Mouse (Mus musculus) small intestine, adult 2 months (tissue): ENCODE measurements around the gene Ntm.

Experiments
- CTCF ChIP-seq: fragments of 200-500 bp; IDR thresholded peaks from 2 replicates; pipeline ENCODE4 v1.5.1; 2012; ENCODE audit warnings: low read depth, mild to moderate bottlenecking, control low read depth, inconsistent platforms, low read length, moderate library complexity, mixed read lengths; ENCODE audit not compliant: insufficient replicate concordance, insufficient read length; ENCODE audit errors: extremely low read depth
- POLR2A ChIP-seq: fragments of 200-500 bp; IDR thresholded peaks from 2 replicates; pipeline ENCODE4 v1.6.1; 2012; ENCODE audit warnings: low read depth, mild to moderate bottlenecking, control low read depth, inconsistent platforms, low read length, moderate library complexity

DNA sequence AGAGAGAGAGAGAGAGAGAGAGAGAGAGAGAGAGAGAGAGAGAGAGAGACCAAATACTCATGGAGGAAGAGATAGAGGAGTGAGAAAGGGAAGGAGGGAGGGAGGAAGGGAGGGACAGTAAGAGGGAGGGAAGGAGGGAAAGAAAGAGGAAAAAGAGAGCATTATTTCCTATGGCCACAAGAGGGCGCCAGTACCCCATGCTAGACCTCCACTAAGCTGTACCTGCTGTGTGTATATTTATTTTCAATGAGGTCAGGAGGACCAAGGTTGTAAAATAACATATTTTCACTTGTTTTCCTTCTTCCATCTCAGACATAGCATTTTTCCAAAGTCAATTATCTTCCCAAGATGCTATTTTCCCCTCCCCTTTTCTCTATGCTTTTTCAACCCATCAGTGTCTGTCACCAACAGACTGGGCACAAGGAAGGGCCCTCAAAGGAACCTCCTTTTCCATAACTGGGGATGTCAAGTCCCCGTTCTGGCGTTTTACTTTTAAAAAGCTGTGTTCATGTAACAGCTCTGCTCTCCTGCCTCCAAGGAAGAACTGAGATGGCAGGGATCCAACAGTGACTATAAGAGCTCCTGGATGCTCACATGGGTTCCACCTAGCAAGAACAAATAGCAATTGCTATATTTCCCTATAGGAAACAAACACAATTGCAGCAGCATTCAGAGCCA lies 301.3 kb downstream of the Ntm start:
- 0 out of 2 replicates have a peak, but pooled peaks have one; percentile 10 for TF ChIP-seq CTCF
- TF ChIP-seq POLR2A = no peak
